Mouse (Mus musculus): ENCODE measurements at regions not wholly inside any gene's neighbourhood (a gene's known extent, or its start where the extent isn't known, plus 50 kb on each side); places are given as distances from the start of the nearest gene placed in this dataset.

DNA sequence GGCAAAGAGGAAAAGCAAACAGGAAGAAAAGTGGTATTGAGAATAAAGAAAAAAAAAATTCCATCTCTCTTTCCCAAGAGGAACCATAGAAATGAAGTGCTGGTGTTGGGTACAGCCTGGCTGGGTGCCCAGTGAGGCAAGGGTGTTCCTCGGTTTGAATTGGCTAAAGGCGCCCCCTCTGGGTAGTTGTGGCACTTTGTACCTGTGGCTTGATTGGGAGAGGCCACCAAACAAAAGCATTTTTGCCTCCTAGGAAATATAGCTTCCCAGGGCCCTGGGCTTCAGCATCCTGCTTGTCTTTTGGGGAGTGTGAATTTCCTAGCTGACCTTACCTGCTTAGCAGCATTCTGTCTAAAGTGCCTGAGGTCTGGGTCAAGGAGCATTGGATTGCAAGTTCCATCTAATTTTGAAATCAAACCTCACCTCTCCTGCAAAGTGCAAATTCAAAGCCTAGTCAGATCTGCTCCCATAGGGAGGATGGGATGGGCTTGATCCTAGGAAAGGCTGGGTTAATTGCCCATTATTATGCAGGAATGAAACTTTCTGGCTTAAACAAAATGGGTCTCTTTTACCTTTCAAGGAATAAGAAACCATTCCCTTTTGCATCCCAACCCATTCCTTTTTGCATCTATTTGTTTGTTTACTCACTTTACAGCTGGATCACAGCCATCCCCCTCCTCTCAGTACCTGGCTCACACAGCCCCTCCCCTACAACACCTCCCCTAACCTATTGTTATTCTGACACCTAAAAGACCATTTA lies 169.0 kb upstream of the Lrtm1 start:
- WGBS: 20% methylated on average over 2 of the region's 2 CpGs
- Histone ChIP-seq H3K4me3 (ENCODE audit: insufficient read depth, low read depth, low read length) (no peak overlapping the region), H3K27ac (ENCODE audit: insufficient read depth, low read depth, low read length) (no peak overlapping the region), H3K4me1 (ENCODE audit: control insufficient read depth, insufficient read depth, low read length) (no peaks in the 10 kb centered on the region), H3K36me3 (ENCODE audit: control insufficient read depth, insufficient read depth, low read length) (no peaks in the 10 kb centered on the region), H3K27me3 (replicated peaks; ENCODE audit: control insufficient read depth, insufficient read depth, low read length) (no peaks in the 10 kb centered on the region)
- TF ChIP-seq CTCF (conservative IDR thresholded peaks at IDR 0.05; ENCODE audit: insufficient read depth, insufficient read length, low read depth, low read length): peak; percentile 38; the same call in 1 of the 2 replicates
- no peak for TF ChIP-seq POLR2A (IDR thresholded peaks at IDR 0.05; ENCODE audit: low read depth, low read length)
- peak; percentile 50 for DNase-seq

Data from kidney, adult 2 months (tissue).